In genomic region chr3:148656187-148656586, GRCm38 (mm10) we compare ENCODE assay signal across 16 mouse cellular contexts.
DNase-seq lines count a peak whose midpoint lies in the region; ATAC-seq and TF ChIP-seq lines count a peak whose summit lies in the region.
"Had no signal": no experiment of that assay in that cellular context is flagged by ENCODE, and none has a peak within 500 bp of the region (broad histone marks: within the 10 kb centered on the region; RNA-seq: fewer than 3 reads in every experiment).

No protein-coding gene starts in this region.

- no peak for ATAC-seq in forebrain, embryonic 14.5 days
- no peak for ATAC-seq in forebrain, embryonic 12.5 days (ENCODE audit: low FRiP score)
- no peak for ATAC-seq in midbrain, embryonic 14.5 days (ENCODE audit: low FRiP score, low TSS enrichment)
- ATAC-seq in liver, postnatal 0 days: no peak

- H3K4me3 ChIP-seq in forebrain, embryonic 14.5 days (ENCODE audit: low read depth, low read length): no peak overlapping the region
- no peak overlapping the region for H3K4me3 ChIP-seq in forebrain, embryonic 12.5 days (replicated peaks)
- H3K4me3 ChIP-seq in midbrain, embryonic 14.5 days (replicated peaks; ENCODE audit: low read depth, low read length): no peak overlapping the region
- H3K4me3 ChIP-seq in liver, postnatal 0 days (ENCODE audit: low read depth, low read length): no peak overlapping the region
- H3K4me3 ChIP-seq: layer of hippocampus, adult 2 months; limb, embryonic 13.5 days; liver, embryonic 15.5 days; myocyte had no signal

- H3K27me3 ChIP-seq in forebrain, embryonic 14.5 days (replicated peaks; ENCODE audit: control insufficient read depth, insufficient read depth, low read length): no peaks in the 10 kb centered on the region
- H3K27me3 ChIP-seq in forebrain, embryonic 12.5 days: no peaks in the 10 kb centered on the region
- no peaks in the 10 kb centered on the region for H3K27me3 ChIP-seq in midbrain, embryonic 14.5 days (ENCODE audit: control insufficient read depth, insufficient read depth, low read length)
- H3K27me3 ChIP-seq in liver, postnatal 0 days (ENCODE audit: insufficient read depth, low read length): no peaks in the 10 kb centered on the region
- H3K27me3 ChIP-seq: limb, embryonic 13.5 days; liver, embryonic 15.5 days had no signal

- H3K4me2 ChIP-seq in forebrain, embryonic 14.5 days (ENCODE audit: low read length): no peak overlapping the region
- H3K4me2 ChIP-seq in forebrain, embryonic 12.5 days: no peak overlapping the region
- no peak overlapping the region for H3K4me2 ChIP-seq in midbrain, embryonic 14.5 days (ENCODE audit: low read length)
- H3K4me2 ChIP-seq in liver, postnatal 0 days (ENCODE audit: low read depth, low read length): no peak overlapping the region
- H3K4me2 ChIP-seq: limb, embryonic 13.5 days; liver, embryonic 15.5 days; midbrain, embryonic 11.5 days had no signal

- H3K36me3 ChIP-seq in forebrain, embryonic 14.5 days (ENCODE audit: control insufficient read depth, insufficient read depth, low read length): no peaks in the 10 kb centered on the region
- H3K36me3 ChIP-seq in forebrain, embryonic 12.5 days (replicated peaks): no peaks in the 10 kb centered on the region
- no peaks in the 10 kb centered on the region for H3K36me3 ChIP-seq in midbrain, embryonic 14.5 days (ENCODE audit: control insufficient read depth, insufficient read depth, low read length)
- H3K36me3 ChIP-seq in liver, postnatal 0 days (replicated peaks; ENCODE audit: insufficient read depth, low read length): no peaks in the 10 kb centered on the region
- H3K36me3 ChIP-seq: limb, embryonic 13.5 days; liver, embryonic 15.5 days had no signal

- H3K27ac ChIP-seq in forebrain, embryonic 14.5 days (ENCODE audit: low read depth, low read length): no peak overlapping the region
- H3K27ac ChIP-seq in forebrain, embryonic 12.5 days: no peak overlapping the region
- H3K27ac ChIP-seq in midbrain, embryonic 14.5 days (replicated peaks; ENCODE audit: low read depth, low read length): no peak overlapping the region
- H3K27ac ChIP-seq in liver, postnatal 0 days (ENCODE audit: low read depth): no peak overlapping the region
- H3K27ac ChIP-seq: layer of hippocampus, adult 2 months; limb, embryonic 13.5 days; liver, embryonic 15.5 days had no signal

- 86% methylated on average over 7 of the region's 7 CpGs for WGBS in forebrain, embryonic 14.5 days
- WGBS in forebrain, embryonic 12.5 days: 89% methylated on average over 7 of the region's 7 CpGs
- WGBS in midbrain, embryonic 14.5 days: 88% methylated on average over 7 of the region's 7 CpGs
- 76% methylated on average over 7 of the region's 7 CpGs for WGBS in liver, postnatal 0 days (ENCODE audit: insufficient replicate concordance)

- no peaks in the 10 kb centered on the region for H3K4me1 ChIP-seq in forebrain, embryonic 14.5 days (ENCODE audit: control insufficient read depth, insufficient read depth, low read length)
- no peaks in the 10 kb centered on the region for H3K4me1 ChIP-seq in forebrain, embryonic 12.5 days
- no peaks in the 10 kb centered on the region for H3K4me1 ChIP-seq in midbrain, embryonic 14.5 days (ENCODE audit: control insufficient read depth, insufficient read depth, low read length)
- H3K4me1 ChIP-seq in liver, postnatal 0 days (ENCODE audit: insufficient read depth): no peaks in the 10 kb centered on the region
- H3K4me1 ChIP-seq: limb, embryonic 13.5 days; liver, embryonic 15.5 days had no signal

- no peaks in the 10 kb centered on the region for H3K9me3 ChIP-seq in forebrain, embryonic 14.5 days (replicated peaks; ENCODE audit: control insufficient read depth, low read length)
- H3K9me3 ChIP-seq in forebrain, embryonic 12.5 days: no peaks in the 10 kb centered on the region
- no peaks in the 10 kb centered on the region; the same call in 1 of the 2 replicates for H3K9me3 ChIP-seq in midbrain, embryonic 14.5 days (ENCODE audit: control insufficient read depth, low read length)
- H3K9me3 ChIP-seq in liver, postnatal 0 days (ENCODE audit: low read length): no peaks in the 10 kb centered on the region
- H3K9me3 ChIP-seq: limb, embryonic 13.5 days; liver, embryonic 15.5 days had no signal

- H3K9ac ChIP-seq in forebrain, embryonic 14.5 days (ENCODE audit: low read length): no peak overlapping the region
- H3K9ac ChIP-seq in forebrain, embryonic 12.5 days: no peak overlapping the region
- no peak overlapping the region for H3K9ac ChIP-seq in midbrain, embryonic 14.5 days (replicated peaks; ENCODE audit: low read length)
- no peak overlapping the region for H3K9ac ChIP-seq in liver, postnatal 0 days (replicated peaks)
- H3K9ac ChIP-seq: limb, embryonic 13.5 days; liver, embryonic 15.5 days had no signal

- DNase-seq in forebrain, embryonic 14.5 days (ENCODE audit: low spot score): peak; percentile 30
- peak; percentile 44 for DNase-seq in right cerebral cortex, adult 18-20 months
- DNase-seq in right cerebral cortex, postnatal 4 days: no peak
- DNase-seq in lung, postnatal 36 days: peak; percentile 37
- DNase-seq in midbrain, embryonic 14.5 days: no peak
- DNase-seq in kidney, postnatal 14 days: no peak
- DNase-seq in liver, postnatal 0 days: no peak
- DNase-seq: adrenal gland, postnatal 14 days; embryo, embryonic 11 days; kidney, adult 9 months had no signal

- no peak for TF ChIP-seq EP300 in liver, postnatal 0 days (IDR thresholded peaks at IDR 0.05; ENCODE audit: low read depth)

- no peak for TF ChIP-seq CTCF in liver, postnatal 0 days (IDR thresholded peaks at IDR 0.05; ENCODE audit: low read depth)

Comparison
In these comparisons a context has a peak if more than half of its experiments do, and no peak if none do; other contexts are left out.
1. DNase-seq: peak in forebrain, embryonic 14.5 days (single experiment), right cerebral cortex, adult 18-20 months (single experiment) and lung, postnatal 36 days (single experiment); none in right cerebral cortex, postnatal 4 days (single experiment), midbrain, embryonic 14.5 days (single experiment), kidney, postnatal 14 days (single experiment) and liver, postnatal 0 days (single experiment).